Mouse (Mus musculus) layer of hippocampus, adult 9-10 months (tissue): ENCODE results near the gene Add1.
"Not testable (repeated sequence)": the region's sequence is repeated elsewhere in the genome, so short reads cannot be mapped to it uniquely, and the experiment has no call there.

Source experiments
- DNase-seq: peaks from one replicate; pipeline ENCODE4 v3.0.0; 2022; ENCODE audit warnings: low spot score

Gene Add1

DNA sequence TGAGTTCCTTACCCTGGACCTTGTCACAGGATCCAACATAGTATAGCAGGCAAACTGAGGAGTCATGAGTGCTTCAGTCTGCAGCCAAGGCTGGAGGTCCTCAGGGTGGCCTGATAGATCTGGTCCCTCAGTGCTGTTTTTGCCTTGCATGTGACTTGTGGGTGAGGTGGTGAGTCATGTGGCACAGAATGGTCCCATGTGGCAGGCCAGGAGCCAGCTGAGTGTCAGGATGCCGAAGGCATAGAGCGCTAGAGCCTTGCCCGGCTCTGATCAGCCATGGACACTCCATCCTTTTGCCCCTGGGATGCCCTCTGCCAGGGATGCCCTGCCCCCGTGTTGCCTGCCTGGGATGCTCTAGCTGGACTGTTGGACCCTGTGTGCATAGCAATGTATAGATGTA is 21.6 kb upstream of the Add1 start:
- DNase-seq: no peak

DNA sequence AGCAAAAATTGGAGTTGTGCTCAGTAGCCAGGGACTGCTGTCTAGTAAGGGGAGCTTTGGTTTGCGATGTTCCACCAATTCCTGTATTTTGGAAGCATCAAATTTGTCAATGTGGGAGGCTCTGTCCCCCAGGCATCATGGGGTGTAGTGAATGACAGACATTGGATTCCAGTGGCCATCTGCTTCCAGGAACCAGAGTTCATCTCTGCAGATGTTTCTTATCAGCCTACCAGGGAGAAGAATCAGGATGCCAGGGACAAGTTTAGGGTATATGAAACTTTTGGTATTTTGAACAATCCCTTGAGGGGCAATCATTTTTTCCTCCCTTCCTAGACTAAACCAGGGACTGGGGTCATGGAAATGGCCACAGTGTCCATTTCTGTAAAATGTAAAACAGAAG is 9.6 kb upstream of the Add1 start:
- DNase-seq: no peak

DNA sequence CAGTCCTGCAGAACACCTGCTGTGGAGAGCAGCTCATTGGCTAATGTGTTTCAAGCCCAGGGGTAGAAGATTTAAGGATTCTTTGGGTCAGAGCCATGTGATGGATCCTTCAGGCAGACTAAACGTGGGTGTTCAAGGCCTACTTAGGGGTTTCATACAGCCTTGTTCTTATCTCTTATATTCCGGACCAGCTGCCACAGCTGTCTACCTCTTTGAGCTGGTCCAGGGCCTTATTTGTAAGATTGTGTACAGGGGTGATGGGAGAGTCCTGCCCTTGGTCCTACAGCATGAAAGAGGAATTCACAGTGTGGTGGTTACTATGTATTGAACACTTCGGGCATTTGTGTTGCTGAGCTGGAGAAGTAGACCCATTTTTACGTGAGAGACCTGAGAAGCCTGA is 9.2 kb upstream of the Add1 start:
- DNase-seq: no peak

DNA sequence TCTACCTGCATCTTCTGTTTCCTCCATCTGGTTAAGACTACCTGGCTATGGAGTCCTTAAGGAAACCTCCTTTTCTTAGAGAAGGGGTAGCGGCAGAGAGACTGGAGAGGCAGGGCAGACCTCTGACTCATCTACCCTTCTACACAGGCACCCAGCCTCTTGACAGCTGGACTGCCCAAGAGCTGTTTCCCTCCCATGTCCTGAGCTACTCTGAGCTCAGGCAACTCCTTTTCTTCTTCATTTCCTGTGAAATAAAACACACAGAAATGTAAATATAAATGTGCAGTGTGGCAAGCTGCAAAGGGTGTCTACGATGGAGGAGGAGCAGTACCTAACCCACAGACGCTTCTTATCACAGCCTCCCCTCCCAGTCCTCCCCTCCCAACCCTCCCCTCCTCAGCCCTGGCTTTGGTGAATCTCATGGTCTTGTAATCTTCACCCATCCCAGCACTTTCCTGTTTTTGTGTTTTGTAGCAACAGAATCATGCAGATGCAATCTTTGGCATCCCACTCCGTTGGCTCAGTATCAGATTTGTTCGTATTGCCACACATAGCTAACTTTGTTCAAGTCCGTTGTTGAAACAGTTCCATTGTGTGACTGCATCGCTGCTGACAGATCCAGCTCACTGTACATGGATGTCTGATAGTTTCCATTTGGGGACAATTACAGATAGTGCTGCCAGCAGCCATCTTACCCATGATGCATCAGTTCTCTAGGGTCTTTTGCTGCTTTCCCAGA is 7.8 kb upstream of the Add1 start:
- peak; percentile 74 for DNase-seq

DNA sequence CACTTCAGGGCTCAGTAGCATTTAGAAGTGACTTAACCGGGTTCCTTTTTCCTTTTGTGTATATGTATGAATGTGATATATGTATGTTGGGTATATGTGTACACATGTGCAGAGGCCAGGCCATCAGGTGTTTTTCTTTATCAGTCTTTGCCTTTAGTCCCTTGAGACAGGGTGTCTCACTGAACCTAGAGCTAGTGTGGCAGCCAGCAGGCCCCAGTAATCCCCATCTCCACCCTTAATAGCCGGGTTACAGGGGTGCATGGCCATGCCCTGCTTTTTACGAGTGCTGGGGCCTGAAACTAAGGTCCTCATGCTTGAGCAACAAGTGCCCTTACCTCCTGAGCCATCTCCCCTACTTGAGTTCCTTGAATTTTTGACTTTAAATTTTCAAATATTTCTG is 1.9 kb upstream of the Add1 start:
- no peak for DNase-seq

DNA sequence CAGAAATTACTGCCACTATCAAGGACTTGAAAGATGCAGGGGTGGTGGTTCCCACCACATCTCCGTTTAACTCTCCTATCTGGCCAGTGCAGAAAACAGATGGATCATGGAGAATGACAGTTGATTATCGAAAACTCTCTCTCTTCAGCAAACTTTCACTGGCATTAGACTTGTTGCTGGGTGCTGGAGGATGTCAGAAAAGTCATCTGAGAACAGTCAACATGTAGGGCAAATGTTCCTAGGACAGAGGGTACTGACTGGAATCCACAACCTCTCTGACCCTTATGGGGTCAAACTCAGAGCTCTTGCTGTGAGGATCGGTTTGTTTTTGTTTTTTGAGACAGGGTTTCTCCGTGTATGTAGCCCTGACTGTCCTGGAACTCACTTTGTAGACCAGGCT is 896 bp upstream of the Add1 start:
- DNase-seq: not testable (repeated sequence)

DNA sequence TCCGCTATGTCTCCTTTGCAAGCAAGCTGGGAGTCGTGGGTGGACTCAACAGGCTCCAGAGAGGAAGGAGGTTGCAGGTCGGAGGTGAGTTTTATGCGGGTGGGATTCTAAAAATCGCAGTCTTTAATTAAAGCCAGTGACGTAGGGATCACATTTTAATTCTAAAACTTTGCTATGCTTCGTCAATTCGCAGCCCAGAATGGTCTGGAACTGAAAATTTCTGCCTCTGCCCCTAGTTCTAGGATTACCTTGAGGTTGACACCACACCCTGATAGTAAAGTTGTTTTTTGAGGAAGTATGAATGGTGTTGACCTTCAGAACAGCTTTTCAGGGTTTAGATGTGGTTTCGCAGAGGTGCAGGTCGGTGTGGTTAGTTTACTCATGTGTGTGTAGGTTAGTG is 1.3 kb downstream of the Add1 start:
- DNase-seq: no peak

DNA sequence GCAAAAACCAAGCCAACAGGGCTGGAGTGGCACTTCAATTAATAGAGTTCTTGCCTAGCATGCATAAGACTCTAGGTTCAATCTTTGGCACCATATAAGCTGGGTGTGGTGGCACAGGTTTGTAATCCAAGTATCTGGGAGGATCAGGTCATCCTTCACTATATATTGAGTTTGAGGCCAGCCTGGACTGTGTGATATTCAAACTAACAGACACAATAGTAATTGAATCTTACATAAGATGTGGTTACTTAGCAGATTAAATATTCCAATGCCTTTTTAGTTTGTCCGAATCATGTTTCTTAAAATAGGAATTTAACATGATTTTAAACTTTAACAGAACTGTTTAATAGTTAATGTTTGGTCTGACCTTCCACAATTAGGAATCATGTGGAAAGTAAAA is 2.8 kb downstream of the Add1 start:
- DNase-seq: no peak

DNA sequence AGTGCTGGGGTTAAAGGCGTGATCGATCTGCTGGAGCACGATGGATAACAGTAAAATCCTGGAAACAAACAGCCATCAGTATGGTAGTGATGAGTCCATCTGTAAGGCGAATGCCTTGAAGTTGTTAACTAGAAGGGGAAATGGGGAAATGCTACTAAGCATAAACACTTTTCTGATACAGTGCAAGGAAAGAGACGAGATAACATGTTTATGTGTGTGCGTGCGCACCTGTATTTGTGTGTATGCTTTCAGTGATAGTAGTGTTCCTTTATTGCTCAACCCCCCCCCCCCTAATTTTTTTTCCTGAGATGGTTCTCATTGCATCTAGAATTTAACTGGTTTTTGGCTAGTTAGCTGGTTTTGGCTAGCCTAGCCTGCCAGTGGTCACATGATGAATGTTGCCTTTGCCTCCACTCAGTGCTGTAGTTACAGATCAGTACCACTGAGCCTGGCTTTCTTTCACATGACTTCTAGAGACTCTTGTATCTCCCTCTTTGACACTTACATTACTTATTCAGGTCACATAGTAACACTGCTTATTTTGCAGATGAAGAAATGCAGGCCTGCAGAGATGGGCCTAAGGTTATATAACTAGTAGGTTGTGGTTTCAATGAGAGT is 4.7 kb downstream of the Add1 start:
- no peak for DNase-seq

DNA sequence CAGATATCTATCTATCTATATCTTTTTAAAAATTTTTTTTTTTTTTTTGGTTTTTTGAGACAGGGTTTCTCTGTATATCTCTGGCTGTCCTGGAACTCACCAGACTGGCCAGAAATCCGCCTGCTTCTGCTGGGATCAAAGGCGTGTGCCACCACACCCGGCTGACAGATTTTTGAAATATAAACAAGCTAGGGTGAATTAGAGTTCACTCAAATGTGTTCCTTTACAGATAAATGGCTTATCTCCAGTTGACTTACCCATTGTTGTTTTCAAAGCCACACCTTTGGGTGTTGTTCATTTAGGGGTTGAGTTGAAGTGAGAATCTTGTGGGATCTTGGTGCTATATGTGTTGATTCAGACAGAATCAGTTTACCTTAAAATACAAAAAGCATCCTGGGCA is 5.9 kb downstream of the Add1 start:
- DNase-seq: no peak

DNA sequence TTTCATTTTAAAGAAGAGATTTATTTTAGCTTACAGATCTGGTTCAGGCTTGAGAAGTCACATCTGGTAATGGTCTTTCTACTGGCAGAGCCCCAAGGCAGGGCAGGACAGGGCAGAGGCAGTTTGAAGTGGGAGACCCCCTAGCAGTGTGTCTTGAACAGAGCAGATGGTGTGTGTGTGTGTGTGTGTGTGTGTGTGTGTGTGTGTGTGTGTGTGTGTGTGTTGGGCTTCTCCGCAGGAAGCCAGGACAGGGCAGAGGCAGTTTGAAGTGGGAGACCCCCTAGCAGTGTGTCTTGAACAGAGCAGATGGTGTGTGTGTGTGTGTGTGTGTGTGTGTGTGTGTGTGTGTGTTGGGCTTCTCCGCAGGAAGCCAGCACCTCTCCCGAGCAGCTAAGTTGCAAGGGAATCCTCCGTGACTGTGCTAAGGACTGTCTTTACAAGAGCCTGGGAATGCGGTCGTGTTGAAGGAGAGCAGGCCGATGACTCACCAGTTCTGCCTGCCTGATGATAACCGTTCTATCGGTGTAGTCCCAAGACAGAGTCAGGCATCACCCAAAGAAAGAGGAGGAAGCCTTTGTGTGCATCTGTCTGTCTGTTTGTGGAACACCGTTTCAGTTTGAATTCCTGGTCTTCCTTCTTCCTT is 8.3 kb downstream of the Add1 start:
- not testable (repeated sequence) for DNase-seq

DNA sequence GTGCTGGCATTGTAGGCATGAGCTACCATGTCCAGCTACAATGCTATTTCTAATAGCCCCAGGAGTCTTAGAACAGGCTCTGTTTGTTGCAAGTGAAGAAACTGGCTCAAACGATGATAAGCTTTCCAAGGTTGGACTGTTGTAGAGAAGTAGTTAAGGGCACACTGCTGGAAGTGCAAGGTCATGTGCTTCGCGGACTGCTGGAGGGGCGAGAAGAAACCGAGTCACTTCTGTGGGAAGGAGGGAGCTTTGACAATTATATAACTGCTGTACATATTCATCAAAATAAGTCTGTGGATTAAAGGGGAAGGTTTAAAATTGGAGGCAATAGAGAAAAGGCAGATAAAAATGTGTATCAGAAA is 8.8 kb downstream of the Add1 start:
- no peak for DNase-seq

DNA sequence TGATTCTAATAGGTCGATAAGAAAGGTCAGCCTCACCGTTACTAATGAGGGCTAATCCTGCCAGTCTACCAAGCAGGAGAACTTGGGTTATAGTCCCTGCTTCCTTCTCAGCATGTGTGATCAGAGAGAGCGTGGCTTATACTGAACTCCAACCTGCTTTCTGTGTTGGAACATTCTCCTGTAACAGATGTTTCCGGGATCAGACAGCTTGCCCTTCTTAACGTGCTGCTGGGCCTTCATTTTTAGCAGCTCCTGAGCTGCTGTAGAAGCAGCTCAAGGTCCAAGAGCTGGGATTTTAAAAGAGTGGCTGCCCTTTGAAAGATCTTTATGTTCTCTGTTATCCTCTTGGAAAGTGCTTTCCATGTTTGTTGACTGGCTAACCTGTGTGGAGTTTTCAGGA is 11.8 kb downstream of the Add1 start:
- DNase-seq: no peak

DNA sequence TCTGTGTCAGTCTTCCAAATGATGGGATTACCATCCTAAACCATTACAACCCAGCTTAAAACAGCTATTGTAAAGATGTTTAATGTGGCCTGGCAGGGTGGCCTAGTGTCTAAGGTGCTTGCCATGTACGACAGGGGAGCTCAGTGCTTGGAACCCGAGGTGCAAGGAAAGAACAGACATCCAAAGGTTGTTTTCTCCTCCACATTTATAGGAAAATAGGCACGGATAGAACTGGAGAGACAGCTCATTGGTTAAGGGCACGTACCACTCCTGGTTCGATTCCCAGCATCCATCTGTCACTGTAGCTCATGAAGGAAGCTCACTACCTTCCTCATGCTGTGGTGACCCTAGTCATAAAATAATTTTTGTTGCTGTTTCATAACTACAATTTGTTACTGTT is 14.4 kb downstream of the Add1 start:
- no peak for DNase-seq

DNA sequence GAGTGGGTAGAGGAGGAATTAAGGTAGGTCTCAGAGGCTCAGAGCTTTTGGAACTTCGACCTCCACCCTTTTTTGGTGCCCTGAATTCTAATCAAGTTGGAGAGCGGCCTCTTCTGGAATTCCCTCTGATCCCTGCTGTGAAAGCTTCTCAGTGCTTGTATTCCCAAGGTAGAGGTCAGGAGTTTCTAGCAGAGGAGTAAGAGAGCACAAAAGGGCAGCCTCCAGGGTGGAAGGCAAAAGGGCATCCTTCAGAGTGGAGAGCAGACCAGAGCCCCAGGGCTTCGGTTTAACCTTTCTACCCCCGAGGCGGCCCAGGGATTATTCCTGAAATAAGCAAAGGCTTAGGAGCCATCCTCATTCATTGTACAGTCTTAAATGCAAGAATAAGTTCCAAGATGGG is 16.6 kb downstream of the Add1 start:
- DNase-seq: no peak

DNA sequence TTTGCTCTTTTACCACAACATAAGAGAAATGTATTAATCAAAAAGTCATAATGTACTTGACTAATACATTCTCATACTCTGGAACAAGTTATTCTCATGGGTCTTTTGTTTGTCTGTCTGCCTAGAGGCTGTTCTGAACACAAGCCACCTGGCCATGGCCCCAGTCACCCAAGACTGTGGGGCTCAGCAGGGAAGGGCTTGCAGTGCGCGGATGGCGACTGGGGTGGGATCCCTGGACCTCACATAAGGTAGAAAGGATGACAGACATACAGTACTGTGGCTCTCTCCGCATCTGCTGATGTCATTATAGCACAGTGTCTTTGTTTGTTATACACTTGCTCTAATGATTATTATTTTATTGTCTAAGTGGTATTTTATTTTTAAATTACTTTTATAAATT is 17.2 kb downstream of the Add1 start:
- no peak for DNase-seq

DNA sequence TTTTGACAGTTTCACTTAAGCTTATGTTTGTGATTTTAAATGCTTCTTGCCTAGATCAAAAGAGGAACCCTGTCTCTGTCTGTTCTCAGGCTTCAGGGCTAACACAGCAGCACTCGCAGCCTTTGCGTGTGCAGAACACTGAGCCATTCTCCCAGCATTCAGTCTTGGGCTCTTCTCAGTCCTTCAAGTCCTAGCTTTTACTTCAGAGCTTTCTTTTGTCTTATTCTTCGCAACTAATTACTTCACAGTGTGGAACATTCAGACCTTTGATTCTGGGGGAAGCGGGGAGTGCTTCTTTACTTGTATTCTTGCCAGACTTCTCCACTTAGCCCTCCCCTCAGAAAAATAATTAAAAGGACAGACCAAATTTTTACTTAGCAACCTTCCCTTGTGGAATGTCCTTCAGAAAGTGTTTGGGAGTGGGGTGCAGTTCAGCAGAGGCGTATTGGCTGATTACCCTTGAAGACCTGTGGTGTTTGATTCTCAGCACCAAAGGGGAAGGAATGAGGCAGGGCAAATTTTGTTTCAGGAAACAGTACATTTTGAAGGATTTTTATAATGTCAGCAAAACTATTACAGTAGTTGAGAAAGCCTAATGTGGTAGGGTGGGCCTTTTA is 18.0 kb downstream of the Add1 start:
- no peak for DNase-seq

DNA sequence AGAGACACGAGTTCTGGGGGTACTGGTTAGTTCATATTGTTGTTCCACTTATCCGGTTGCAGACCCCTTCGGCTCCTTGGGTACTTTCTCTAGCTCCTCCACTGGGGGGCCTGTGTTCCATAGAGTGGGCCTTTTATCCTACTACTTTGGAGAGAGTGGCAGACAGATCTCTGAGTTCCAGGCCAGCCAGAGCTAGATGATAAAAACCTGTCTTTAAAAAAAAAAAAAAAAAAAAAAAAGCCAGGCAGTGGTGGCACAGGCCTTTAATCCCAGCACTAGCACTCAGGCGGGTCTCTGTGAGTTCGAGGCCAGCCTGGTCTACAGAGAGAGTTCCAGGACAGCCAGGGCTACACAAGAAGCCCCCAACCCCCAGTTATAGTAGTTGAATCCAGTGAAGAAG is 18.8 kb downstream of the Add1 start:
- not testable (repeated sequence) for DNase-seq

DNA sequence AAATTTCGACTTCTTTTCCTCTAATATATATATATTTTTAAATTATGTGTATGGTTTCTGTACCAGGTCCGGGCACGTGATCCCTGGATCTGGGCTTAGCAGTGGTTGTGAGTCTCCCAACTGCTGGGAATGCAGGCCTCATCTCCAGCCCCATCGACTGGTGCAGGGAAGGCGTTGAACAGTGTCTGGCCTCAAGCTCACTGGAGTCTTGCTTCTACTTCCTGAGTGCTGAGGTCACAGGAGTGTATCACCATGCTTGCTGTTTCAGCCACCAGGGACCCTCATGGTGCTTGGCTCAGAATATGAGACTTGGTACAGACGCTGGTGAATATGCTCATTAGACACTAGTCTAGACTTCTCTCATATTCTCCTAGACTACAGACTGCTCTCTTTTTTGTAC is 19.2 kb downstream of the Add1 start:
- DNase-seq: no peak

DNA sequence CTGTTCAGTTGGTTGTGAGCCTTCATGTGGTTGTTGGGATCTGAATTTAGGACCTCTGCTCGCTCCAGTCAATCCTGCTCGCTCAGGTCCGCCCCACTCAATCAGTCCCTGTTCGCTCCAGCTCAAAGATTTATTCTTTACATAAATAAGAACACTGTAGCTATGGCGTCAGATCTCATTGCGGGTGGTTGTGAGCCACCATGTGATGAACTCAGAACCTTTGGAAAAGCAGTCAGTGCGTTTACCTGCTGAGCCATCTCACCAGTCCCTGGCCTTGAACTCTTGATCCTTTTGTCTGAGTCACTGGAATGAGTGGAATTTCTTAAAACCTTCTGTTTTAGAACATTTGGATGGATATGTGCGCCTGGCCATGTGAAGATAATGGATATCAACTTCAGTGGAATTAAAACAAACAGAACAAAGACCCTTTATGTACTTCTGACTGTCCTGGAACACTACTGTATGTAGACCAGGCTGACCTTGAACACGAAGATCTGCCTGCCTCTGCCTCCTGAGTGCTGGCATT is 19.8 kb downstream of the Add1 start:
- no peak for DNase-seq

DNA sequence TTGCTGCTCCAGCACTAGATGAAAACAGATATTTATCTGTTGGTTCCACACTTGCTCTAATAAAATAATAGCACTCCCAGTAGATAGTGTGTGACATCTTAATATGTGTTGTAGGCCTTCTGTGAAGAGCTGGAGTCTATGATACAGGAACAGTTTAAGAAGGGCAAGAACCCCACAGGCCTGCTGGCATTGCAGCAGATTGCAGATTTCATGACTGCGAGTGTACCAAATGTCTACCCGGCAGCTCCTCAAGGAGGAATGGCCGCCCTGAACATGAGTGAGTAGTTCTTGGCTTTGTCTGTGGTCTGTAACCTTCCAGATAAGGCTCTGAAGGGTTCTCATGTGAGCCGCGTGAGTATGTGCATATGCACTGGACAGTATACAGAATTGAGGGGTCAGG is 31.1 kb downstream of the Add1 start:
- DNase-seq: no peak

DNA sequence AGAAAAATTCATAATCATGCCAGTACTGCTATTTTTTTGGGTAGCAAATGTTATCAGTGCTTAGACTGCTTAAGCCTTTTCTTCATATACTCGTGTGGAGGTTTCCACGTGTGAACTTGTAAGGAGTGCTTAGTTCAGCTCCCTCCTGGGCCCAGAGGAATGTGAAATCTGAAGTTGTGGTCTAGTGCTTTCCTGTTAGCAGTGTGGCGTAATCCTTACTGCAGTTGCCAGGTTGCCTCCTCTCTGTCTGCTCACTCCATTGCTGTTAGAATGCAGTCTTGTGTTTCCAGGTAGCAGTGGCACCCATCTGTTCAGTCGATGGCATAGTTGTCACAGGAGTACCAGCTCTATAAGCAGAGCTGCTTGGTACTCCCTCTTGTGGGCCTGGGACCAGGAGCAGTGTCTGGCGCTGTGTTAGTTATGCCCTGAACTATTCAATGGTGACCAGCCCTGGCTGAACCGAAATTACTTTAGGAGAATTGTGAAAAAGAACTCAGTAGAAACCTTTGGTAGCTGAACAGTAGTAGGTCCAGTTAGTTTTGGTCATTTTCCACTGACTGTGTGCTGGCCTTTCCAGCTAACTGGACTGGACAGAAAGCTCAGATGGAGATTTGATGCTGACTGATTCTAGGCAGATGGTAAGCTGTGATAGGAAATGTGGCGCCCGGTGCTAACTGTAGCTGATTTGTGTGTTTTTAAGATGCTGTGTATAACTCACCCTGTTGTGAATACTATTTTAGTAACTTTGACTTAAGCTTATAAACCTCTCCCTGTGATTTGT is 33.8 kb downstream of the Add1 start:
- DNase-seq: no peak
